Mouse (Mus musculus) stomach, embryonic 16.5 days (tissue): Measurements from ENCODE around the gene Med12l. TPM values are rescaled to one million over a fixed set of nuclear protein-coding genes. Genes with fewer than 3 reads are reported as not detected.
A peak's percentile ranks its signal among the peaks of the same experiment; 100 is the strongest.

Experiments
- ATAC-seq: fragments of 200-750 bp; cut with Nextera tagmentation; 2 replicates; pipeline ENCODE4 v1.8.0; 2017; ENCODE audit warnings: moderate number of reproducible peaks, moderate TSS enrichment; ENCODE audit not compliant: insufficient read depth, low FRiP score
- H3K27ac ChIP-seq: fragments of 300-500 bp; sonication (generic); 2 replicates; pipeline ENCODE4 v1.5.1; 2014; ENCODE audit warnings: low read length
- H3K27me3 ChIP-seq: fragments of 300-500 bp; sonication (generic); 2 replicates; pipeline ENCODE4 v1.6.1; 2014; ENCODE audit warnings: low read length, control low read depth, mixed read lengths; ENCODE audit not compliant: control insufficient read depth, insufficient read depth
- H3K36me3 ChIP-seq: fragments of 300-500 bp; sonication (generic); 2 replicates; pipeline ENCODE4 v1.6.1; 2014; ENCODE audit warnings: low read length; ENCODE audit not compliant: control insufficient read depth, insufficient read depth
- H3K4me1 ChIP-seq: fragments of 300-500 bp; sonication (generic); 2 replicates; pipeline ENCODE4 v1.6.1; 2014; ENCODE audit warnings: low read length, control low read depth, mixed read lengths; ENCODE audit not compliant: control insufficient read depth, insufficient read depth
- H3K4me2 ChIP-seq: fragments of 300-500 bp; sonication (generic); 2 replicates; pipeline ENCODE4 v1.6.1; 2014; ENCODE audit warnings: low read depth, low read length, mixed read lengths
- H3K4me3 ChIP-seq: fragments of 300-500 bp; sonication (generic); replicated peaks from 2 replicates; pipeline ENCODE4 v1.5.1; 2014; ENCODE audit warnings: mild to moderate bottlenecking, low read length
- H3K9ac ChIP-seq: fragments of 300-500 bp; sonication (generic); 2 replicates; pipeline ENCODE4 v1.6.1; 2014; ENCODE audit warnings: low read length
- H3K9me3 ChIP-seq: fragments of 300-500 bp; sonication (generic); replicated peaks from 2 replicates; pipeline ENCODE4 v1.6.1; 2016; ENCODE audit warnings: low read length, control low read depth; ENCODE audit not compliant: control insufficient read depth
- WGBS: fragments of 180-500 bp; shearing (Covaris S2); extraction: QIAGEN DNeasy Blood & Tissue Kit; methylation state at CpG from one replicate; pipeline ENCODE4 v1.1.7; 2014; 5-methylcytosine and 5-hydroxymethylcytosine counted together
- polyA plus RNA-seq: library from polyadenylated mRNA; unstranded; fragments of >200 nt; fragmentation: Nextera tagmentation; extraction: Ambion mirVana; gene quantifications from 2 replicates; pipeline ENCODE4 v1.2.1, GENCODE M21; 2015

Gene Med12l
- polyA plus RNA-seq, 1 experiment from 2014 or later = 1.2 TPM

GRCm38 (mm10) chr3:59297653-59298052 lies 292.0 kb downstream of the Med12l start:
- H3K36me3 ChIP-seq = no peaks in the 10 kb centered on the region
- no peak overlapping the region for H3K4me2 ChIP-seq
- no peak overlapping the region for H3K9ac ChIP-seq
- 88% methylated on average over 16 of the region's 16 CpGs for WGBS
- no peak overlapping the region for H3K27ac ChIP-seq
- no peaks in the 10 kb centered on the region for H3K9me3 ChIP-seq
- H3K4me3 ChIP-seq = no peak overlapping the region
- no peaks in the 10 kb centered on the region for H3K27me3 ChIP-seq
- no peaks in the 10 kb centered on the region for H3K4me1 ChIP-seq
- no peak for ATAC-seq

- no peaks in the 10 kb centered on the region for H3K4me1 ChIP-seq
- 92% methylated on average over 5 of the region's 5 CpGs for WGBS
- no peaks in the 10 kb centered on the region for H3K36me3 ChIP-seq
- no peak overlapping the region for H3K4me2 ChIP-seq
- no peaks in the 10 kb centered on the region for H3K9me3 ChIP-seq
- no peaks in the 10 kb centered on the region for H3K27me3 ChIP-seq
- no peak overlapping the region for H3K27ac ChIP-seq
- ATAC-seq = no peak
- H3K4me3 ChIP-seq = no peak overlapping the region
- no peak overlapping the region for H3K9ac ChIP-seq
Measured at GRCm38 (mm10) chr3:59304944-59305343, 299.3 kb downstream of the Med12l start.

- H3K4me3 ChIP-seq = no peak overlapping the region
- H3K9me3 ChIP-seq = no peaks in the 10 kb centered on the region
- no peak overlapping the region for H3K9ac ChIP-seq
- no peak overlapping the region for H3K4me2 ChIP-seq
- 87% methylated on average over 2 of the region's 2 CpGs for WGBS
- no peak for ATAC-seq
- H3K27ac ChIP-seq = no peak overlapping the region
- no peaks in the 10 kb centered on the region for H3K4me1 ChIP-seq
- no peaks in the 10 kb centered on the region for H3K27me3 ChIP-seq
- H3K36me3 ChIP-seq = no peaks in the 10 kb centered on the region
Measured at GRCm38 (mm10) chr3:59305518-59305917, 299.9 kb downstream of the Med12l start.

GRCm38 (mm10) chr3:59312610-59313009 lies 307.0 kb downstream of the Med12l start:
- WGBS = 75% methylated on average over 10 of the region's 10 CpGs
- Histone ChIP-seq H3K4me3 (no peak overlapping the region), H3K9ac (no peak overlapping the region), H3K9me3 (no peaks in the 10 kb centered on the region), H3K36me3 (no peaks in the 10 kb centered on the region), H3K27me3 (no peaks in the 10 kb centered on the region), H3K4me2 (no peak overlapping the region), H3K4me1 (no peaks in the 10 kb centered on the region), H3K27ac (no peak overlapping the region)
- ATAC-seq = no peak

- Histone ChIP-seq H3K27ac (no peak overlapping the region), H3K9me3 (no peaks in the 10 kb centered on the region), H3K36me3 (0 out of 2 replicates have a peak, but pooled peaks cover 8% of the 10 kb centered on the region), H3K4me3 (no peak overlapping the region), H3K4me1 (no peaks in the 10 kb centered on the region), H3K4me2 (no peak overlapping the region), H3K9ac (no peak overlapping the region), H3K27me3 (no peaks in the 10 kb centered on the region)
- ATAC-seq = peak; percentile 47; the same call in 1 of the 2 replicates
- WGBS = 61% methylated on average over 7 of the region's 7 CpGs
Measured at GRCm38 (mm10) chr3:59316077-59316476, 310.5 kb downstream of the Med12l start.

GRCm38 (mm10) chr3:59321278-59321876 lies 315.8 kb downstream of the Med12l start:
- H3K9ac ChIP-seq = no peak overlapping the region
- H3K4me1 ChIP-seq = no peaks in the 10 kb centered on the region
- no peak overlapping the region for H3K4me3 ChIP-seq
- no peaks in the 10 kb centered on the region for H3K9me3 ChIP-seq
- H3K36me3 ChIP-seq = 0 out of 2 replicates have a peak, but pooled peaks cover 8% of the 10 kb centered on the region
- WGBS = 43% methylated on average over 7 of the region's 7 CpGs
- no peak for ATAC-seq
- no peak overlapping the region for H3K4me2 ChIP-seq
- H3K27ac ChIP-seq = no peak overlapping the region
- no peaks in the 10 kb centered on the region for H3K27me3 ChIP-seq

GRCm38 (mm10) chr3:59328526-59328925 lies 322.9 kb downstream of the Med12l start:
- Histone ChIP-seq H3K36me3 (peaks cover 19% of the 10 kb centered on the region), H3K27ac (no peak overlapping the region), H3K9me3 (no peaks in the 10 kb centered on the region), H3K4me3 (no peak overlapping the region), H3K27me3 (no peaks in the 10 kb centered on the region), H3K4me2 (no peak overlapping the region), H3K9ac (no peak overlapping the region), H3K4me1 (no peaks in the 10 kb centered on the region)
- ATAC-seq = no peak
- 91% methylated on average over 2 of the region's 2 CpGs for WGBS

- 65% methylated on average over 11 of the region's 11 CpGs for WGBS
- Histone ChIP-seq H3K4me2 (peak overlapping the region; percentile 46), H3K36me3 (no peaks in the 10 kb centered on the region), H3K4me1 (no peaks in the 10 kb centered on the region), H3K27me3 (no peaks in the 10 kb centered on the region), H3K4me3 (peak overlapping the region; percentile 20), H3K9me3 (no peaks in the 10 kb centered on the region), H3K27ac (no peak overlapping the region), H3K9ac (no peak overlapping the region)
- no peak for ATAC-seq
Measured at GRCm38 (mm10) chr3:59341647-59342427, 336.2 kb downstream of the Med12l start.

- no peak overlapping the region for H3K9ac ChIP-seq
- H3K4me3 ChIP-seq = peak overlapping the region; percentile 58
- WGBS = 38% methylated on average over 4 of the region's 4 CpGs
- H3K27me3 ChIP-seq = no peaks in the 10 kb centered on the region
- peak; percentile 81 for ATAC-seq
- no peaks in the 10 kb centered on the region for H3K36me3 ChIP-seq
- no peaks in the 10 kb centered on the region for H3K4me1 ChIP-seq
- peak overlapping the region; percentile 68 for H3K27ac ChIP-seq
- peak overlapping the region; percentile 59 for H3K4me2 ChIP-seq
- no peaks in the 10 kb centered on the region for H3K9me3 ChIP-seq
Measured at GRCm38 (mm10) chr3:59343026-59343425, 337.4 kb downstream of the Med12l start.
